Mouse (Mus musculus) c-Kit-positive CD71-positive TER-119-negative erythroid progenitor cells, embryonic 14.5 days (primary cell): Measurements from ENCODE around the gene Zfp36l2.
"Not testable (repeated sequence)": the region's sequence is repeated elsewhere in the genome, so short reads cannot be mapped to it uniquely, and the experiment has no call there.

ENCODE experiments used
- DNase-seq: peaks from one replicate; pipeline ENCODE4 v3.0.0-alpha.2; 2013; ENCODE audit warnings: low read depth

Gene Zfp36l2

GRCm38 (mm10) chr17:84195003-84195395 lies 7.3 kb upstream of the Zfp36l2 start:
- no peak for DNase-seq

DNA sequence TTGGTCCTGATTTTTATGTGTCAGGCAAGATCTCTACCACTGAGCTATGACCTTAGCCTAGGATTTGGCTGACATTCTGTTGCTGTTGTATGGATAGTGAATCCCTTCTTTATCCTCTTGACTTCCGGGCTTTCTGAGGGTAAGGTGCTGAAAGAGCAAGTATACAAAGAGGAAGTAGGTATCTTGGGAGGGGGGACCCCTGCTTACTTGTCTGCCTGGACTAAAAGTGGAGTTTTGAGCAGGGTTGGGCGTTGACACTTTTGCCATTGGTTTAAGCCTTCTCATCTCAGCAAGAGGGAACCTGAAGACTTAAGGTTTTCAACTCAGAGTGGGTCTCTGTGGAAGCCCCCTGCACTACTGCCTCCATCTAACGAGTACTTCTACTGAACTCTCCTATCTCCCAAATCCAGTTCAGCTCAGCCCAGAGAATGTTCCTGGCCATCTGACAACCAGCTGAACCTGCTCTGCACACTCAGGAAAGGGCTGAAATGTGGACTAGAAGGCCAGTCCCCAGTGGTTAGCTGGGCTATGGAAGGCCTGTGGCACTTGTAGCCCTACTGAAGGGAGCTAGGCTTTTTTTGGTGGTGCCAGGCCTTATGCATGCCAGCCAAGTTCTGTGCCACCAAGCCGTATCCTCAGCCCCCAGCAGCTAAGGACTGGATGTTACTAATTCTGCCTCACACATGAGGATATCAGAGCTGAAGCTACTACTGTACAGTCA lies 6.7 kb upstream of the Zfp36l2 start:
- no peak for DNase-seq

- no peak for DNase-seq
These were observed 5.7 kb upstream of the Zfp36l2 start for GRCm38 (mm10) chr17:84193411-84193810.

DNA sequence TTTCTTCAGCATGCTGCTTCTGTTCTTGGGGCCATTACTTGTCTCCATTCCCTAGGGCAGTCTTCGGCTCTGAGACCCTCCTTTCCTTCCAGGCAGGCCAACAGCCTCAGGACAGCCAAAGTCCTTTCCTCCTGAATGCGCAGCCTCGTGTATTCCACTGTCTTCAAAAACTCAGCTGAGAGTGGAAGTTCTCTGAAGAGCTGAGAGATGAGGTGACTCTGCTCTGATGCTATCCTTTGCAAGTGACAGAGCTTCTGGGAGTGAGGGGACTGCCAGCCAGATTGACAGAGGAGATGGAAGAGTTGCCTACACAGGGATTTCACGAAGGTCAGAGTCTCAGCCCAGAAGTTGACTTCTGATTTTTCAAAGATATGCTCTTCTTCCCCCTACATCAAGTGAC lies 4.2 kb upstream of the Zfp36l2 start:
- no peak for DNase-seq

DNA sequence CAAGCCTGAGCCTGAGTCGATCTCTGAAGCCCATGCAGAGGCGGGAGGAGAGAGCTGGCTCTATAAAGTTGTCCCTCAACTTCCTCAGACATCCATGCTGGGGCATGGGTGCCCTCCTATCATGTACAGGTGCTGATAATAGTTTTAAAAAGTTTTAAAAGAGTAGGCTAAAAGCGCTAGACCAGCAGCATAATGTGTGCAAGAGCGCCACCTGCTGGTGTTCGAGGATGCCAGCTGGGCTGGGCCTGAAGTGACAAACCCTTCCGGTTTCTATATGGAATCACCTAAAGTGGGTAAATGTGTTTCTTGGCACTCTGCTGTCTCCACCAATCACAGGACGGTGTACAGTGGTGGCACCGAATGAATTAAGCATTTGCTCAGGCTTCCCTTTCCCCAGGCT lies 3.1 kb upstream of the Zfp36l2 start:
- peak; percentile 86 for DNase-seq

GRCm38 (mm10) chr17:84189127-84189854 lies 1.5 kb upstream of the Zfp36l2 start:
- DNase-seq = no peak

- peak; percentile 80 for DNase-seq
These were observed 721 bp upstream of the Zfp36l2 start for GRCm38 (mm10) chr17:84188374-84188961.

GRCm38 (mm10) chr17:84187264-84187663 lies 483 bp downstream of the Zfp36l2 start:
- not testable (repeated sequence) for DNase-seq

DNA sequence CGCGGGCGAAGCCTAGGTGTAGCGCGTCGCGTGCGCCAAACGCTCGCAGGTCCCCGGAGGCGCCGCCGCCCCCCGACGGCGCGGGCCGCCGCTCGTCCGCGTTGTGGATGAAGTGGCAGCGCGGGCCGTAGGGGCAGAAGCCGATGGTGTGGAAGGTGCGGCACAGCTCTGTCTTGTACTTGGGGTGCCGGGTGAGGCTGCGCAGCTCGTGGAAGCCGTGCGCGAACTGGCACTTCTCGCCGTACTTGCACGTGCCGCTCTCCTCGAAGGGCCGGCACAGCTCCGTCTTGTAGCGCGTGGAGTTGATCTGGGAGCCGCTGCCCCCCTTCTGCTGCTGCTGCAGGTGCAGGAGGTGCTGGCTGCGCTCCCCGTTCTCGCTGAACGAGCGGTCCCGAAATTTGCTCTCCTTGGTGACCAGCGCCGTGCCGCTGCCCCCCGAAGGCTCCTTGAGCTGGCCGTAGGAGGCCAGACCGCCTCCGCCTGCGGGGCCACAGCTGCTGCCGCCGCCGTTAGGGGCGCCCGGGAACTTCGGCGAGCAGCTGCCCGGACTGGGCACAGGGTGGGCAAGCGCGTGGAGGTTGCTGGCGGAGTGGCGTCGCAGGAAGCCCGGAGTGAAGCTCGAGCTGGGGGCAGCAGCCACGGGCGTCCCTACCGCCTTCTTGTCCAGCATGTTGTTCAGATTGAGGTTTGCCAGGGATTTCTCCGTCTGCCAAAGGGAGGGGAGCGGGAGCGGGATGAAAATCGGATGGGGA lies 1.1 kb downstream of the Zfp36l2 start:
- no peak for DNase-seq

DNA sequence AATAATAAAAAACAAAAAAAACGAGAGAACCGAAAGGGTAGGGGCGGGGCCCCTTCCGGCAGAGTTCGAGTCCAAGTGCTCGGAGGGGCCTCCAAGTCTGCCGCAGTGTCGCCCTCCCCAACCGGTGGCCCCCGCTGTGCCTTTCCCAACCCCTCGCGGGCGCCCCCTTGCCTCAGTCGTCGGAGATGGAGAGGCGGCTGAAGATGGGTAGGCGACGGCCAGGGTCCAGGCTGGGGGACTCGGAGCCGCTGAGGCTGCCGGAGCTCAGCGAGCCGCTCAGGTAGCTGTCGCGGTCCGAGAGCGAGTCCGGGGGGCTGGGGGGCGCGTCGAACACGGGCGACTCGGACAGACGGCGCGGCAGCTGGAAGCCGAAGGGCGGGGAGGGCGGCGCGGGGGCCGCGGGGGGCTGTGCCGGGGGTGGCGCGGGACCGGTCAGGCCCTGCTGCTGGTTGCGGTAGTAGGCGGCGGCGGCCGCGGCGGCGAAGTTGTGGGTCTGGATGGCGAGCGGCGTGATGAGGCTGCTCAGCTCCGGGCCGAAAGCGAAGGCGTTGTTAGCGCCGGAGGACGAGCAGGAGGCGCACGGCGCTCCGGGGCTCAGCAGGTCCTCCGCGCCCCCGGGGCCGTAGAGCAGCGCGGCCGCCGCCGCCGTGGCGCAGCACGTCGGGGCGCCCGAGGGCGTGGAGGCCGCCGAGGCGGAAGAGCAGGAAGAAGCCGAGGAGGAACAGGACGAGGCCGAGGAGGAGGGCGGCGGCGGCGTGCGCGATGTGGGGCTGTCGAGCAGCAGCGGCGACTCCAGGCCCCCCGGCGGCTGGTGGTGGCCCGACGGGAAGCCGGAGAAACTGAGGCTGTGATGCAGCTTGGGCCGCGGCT lies 1.9 kb downstream of the Zfp36l2 start:
- DNase-seq = no peak

DNA sequence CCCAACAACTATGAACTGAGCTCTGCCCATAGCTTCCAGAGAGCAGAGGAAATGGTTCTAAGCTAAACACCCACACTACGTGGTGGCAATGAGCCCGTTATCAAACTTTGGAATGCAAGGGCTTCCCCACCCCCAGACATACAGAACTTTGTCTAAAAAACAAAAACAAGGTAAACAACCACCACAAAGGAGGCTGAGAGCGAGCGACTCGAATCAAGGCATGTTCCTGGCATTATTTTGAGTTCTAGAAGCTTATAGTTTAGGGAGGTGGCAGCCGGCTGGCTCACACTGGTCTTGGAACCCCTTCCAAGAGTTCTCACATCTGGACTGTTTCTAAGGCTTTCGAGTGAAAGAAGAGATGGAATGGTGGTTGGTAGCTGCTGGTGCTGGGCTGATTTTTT lies 2.7 kb downstream of the Zfp36l2 start:
- no peak for DNase-seq

DNA sequence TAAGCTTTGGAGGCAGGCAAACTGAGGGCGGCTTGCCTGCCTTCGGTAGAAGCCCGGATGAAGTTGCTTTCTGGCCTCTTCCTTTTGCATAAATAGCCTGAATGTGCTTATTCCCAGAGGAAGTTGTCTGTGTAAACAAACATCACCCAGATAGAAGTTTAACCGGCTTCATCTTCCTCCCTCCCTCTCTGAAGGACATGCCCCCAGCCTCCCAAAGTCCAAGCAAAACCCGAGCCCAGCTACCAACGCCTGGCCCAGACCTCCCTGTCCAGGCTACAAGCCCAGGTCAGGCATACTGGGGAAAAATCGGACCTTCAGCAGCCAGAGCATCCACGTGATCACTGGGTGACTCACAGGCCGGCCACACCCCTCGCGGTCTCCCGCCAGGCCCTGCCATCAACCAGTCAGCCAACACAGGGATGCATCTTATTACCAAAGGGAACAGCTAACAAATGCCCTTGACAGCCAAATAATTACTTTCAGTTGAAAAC lies 4.4 kb downstream of the Zfp36l2 start:
- peak; percentile 87 for DNase-seq

DNA sequence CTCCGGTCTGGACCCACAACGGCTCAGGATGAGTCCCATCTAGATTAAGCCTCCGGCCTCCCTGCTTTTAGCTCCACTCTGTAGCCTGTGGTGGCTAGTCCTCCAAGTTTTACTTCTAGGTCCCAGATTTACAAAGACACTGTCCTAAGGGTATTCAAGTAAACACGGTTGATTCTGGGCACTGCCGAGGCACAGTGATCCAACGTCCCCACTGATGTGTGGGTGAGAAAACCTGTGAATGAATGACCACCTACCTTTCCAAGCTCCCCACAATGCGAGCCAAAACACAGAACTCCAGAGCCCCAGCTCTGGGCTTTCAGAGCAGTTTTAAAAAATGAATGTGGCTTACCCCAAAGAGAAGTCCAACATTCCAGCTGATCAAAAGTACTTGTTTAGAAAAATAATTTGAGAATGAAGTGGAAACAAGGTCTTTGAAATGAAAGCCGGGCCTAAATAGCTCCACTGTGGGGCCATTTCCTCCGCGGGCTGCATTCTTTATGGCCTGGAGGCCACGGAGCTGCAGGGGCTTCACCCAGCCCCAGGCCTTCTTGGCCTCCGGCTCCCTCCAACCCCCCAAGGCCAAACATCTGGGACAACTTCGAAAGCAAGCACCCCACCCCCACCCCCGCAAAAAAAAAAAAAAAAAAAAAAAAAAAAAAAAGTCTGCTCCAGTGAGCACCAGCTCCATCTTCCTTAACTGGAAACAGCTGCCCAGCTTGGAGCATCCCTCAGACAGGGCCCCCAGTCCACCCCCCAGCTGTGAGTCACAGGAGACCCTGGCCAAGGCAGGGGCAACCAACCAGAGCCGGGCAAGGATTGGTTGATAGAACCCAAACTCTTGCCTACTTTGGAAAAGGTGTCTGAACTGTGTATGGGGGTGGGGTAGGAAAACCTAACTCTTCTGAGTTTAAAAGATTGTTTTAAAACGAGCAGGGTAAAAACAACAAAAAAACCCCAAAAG lies 5.2 kb downstream of the Zfp36l2 start:
- DNase-seq = no peak

- no peak for DNase-seq
These were observed 6.0 kb downstream of the Zfp36l2 start for GRCm38 (mm10) chr17:84181502-84182310.

- no peak for DNase-seq
These were observed 6.8 kb downstream of the Zfp36l2 start for GRCm38 (mm10) chr17:84180715-84181501.

DNA sequence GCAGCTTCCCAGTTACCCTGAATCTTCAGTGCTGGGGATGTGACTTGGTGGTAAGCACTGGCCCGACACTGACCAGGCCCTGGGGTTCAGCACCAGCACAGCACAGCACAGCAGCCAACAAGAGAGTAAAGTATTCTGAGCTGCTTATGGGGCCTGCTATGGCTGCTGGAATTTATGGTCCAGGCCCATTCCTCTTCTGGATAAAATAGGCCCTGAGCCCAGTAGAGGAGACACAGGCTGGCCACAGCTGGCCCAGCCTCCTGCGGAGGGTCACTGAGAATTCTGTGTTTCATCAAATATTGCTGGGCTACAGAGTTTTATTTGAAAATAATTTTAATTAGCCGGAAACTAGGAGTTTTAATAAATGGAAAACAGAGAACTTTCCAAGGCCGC lies 7.8 kb downstream of the Zfp36l2 start:
- DNase-seq = no peak

DNA sequence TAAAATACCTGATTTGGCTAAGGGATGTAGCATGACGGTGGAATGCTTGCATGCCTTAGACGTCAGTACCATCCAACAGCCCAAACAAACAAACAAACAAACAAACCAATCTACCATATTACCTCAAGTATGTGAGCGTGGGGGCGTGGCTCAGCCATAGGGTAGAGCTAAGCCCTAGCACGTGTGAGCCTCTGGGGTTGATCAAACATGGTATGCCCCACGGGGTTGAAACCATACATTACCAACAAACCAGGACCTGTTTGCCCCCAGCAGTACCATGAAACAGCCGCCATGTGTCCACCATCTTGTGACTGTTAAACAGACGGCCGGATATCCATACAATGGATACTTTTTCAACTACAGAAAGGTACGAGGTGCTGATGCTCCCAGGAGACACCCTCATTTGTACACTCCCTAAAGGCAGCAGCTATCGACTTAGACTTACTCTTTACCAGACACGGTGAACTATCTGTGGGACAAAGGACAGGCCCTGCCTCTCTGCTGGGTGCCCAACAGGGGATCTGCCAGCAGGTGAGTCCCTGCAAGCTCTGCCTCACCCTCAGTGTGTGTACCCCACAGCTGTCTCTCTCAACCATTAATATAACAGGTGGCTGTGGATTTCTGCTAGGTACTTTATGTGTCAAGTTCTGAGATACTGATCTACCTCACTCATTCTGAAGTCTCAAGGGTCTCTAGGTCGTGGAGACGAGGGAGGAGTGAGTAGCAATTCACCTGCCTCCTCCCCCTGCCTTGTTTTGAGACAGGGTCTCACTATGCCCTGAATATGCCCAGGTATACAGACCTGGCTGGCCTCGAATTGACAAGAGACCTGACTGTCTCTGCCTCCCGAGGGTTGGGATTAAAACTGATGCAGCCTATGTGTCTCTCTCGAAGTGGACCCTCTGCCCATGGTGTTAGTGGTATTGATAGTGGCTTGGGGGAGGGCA lies 8.4 kb downstream of the Zfp36l2 start:
- no peak for DNase-seq
